Mouse (Mus musculus) CH12.LX (cell line): Measurements from ENCODE around the gene Alg1.

Experiments used
- CTCF ChIP-seq, 2 experiments: IDR thresholded peaks in 1 of 2; conservative IDR thresholded peaks in 1 of 2; 2 replicates each; pipeline ENCODE4 v1.5.1; 2011 to 2012; ENCODE audit warnings: low read depth in 2 of 2, low read length in 2 of 2, improper control_type of control experiment in 1 of 2, inconsistent platforms in 1 of 2, mild to moderate bottlenecking in 1 of 2, moderate library complexity in 1 of 2
- E2F4 ChIP-seq: IDR thresholded peaks from 2 replicates; pipeline ENCODE4 v1.6.1; 2011; ENCODE audit warnings: low read depth, low read length, improper control_type of control experiment; ENCODE audit not compliant: insufficient replicate concordance
- JUND ChIP-seq: conservative IDR thresholded peaks from 2 replicates; pipeline ENCODE4 v1.6.1; 2011; ENCODE audit warnings: low read depth, low read length, improper control_type of control experiment
- MAFK ChIP-seq: IDR thresholded peaks from 2 replicates; pipeline ENCODE4 v1.6.1; 2011; ENCODE audit warnings: low read length, improper control_type of control experiment; ENCODE audit not compliant: insufficient replicate concordance
- MAX ChIP-seq: IDR thresholded peaks from 2 replicates; pipeline ENCODE4 v1.6.1; 2011; ENCODE audit warnings: low read length, improper control_type of control experiment
- MYC ChIP-seq: IDR thresholded peaks from 2 replicates; pipeline ENCODE4 v1.6.1; 2011; ENCODE audit warnings: low read depth, mild to moderate bottlenecking, improper control_type of control experiment, low read length
- POLR2A ChIP-seq: IDR thresholded peaks from 2 replicates; pipeline ENCODE4 v1.6.1; 2011; ENCODE audit warnings: low read depth, mild to moderate bottlenecking, improper control_type of control experiment, low read length
- POLR2AphosphoS2 ChIP-seq: IDR thresholded peaks from 2 replicates; pipeline ENCODE4 v1.6.1; 2011; ENCODE audit warnings: low read depth, low read length, improper control_type of control experiment
- SMC3 ChIP-seq: IDR thresholded peaks from 2 replicates; pipeline ENCODE4 v1.6.1; 2011; ENCODE audit warnings: low read depth, low read length, improper control_type of control experiment
- UBTF ChIP-seq: IDR thresholded peaks from 2 replicates; pipeline ENCODE4 v1.6.1; 2012; ENCODE audit warnings: low read depth, mild to moderate bottlenecking, inconsistent platforms, low read length, improper control_type of control experiment, moderate library complexity
- ZKSCAN1 ChIP-seq: IDR thresholded peaks from 2 replicates; pipeline ENCODE4 v1.6.1; 2012; ENCODE audit warnings: low read depth, inconsistent platforms, low read length, improper control_type of control experiment, borderline replicate concordance

DNA sequence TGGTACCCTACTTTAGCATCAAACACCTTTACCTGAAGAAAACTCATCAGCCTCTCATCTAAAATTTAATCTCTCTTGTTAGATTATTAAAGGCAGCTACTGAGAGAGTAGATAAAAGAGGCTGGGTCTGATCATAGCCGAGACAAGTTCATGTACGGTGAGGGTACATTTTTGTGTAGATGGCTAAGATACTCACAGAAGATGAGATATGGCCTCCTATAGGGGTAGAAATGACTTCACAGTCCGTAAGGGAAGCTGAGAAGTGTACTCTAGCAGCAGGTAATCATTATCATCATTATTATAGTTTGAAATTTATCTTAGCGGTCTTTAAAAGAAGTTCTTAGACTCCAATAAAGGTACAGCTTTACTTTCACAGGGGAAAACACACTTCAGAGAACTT, 439 bp upstream of the Alg1 start:
- TF ChIP-seq JUND (no peak), MAFK (no peak), MAX (no peak), ZKSCAN1 (no peak), UBTF (no peak), CTCF (conservative IDR thresholded peaks at IDR 0.05 in 1 of 2, IDR thresholded peaks at IDR 0.05 in 1 of 2; ENCODE audit: low read depth in 2 of 2, low read length in 2 of 2) (no peak), E2F4 (no peak), POLR2A (no peak), POLR2AphosphoS2 (no peak), SMC3 (no peak), MYC (no peak)
